Mouse (Mus musculus) kidney, postnatal 4 days (tissue): ENCODE data around the gene Btbd35f20.
"Not testable (repeated sequence)": the region's sequence is repeated elsewhere in the genome, so short reads cannot be mapped to it uniquely, and the experiment has no call there.

ENCODE experiments used
- DNase-seq, 2 experiments: peaks; one replicate each; pipeline ENCODE4 v3.0.0; 2021; ENCODE audit warnings: mixed read lengths in 2 of 2

The Btbd35f20 gene

GRCm38 (mm10) chrX:4291145-4291544 is at the start of gene Btbd35f20:
Gene Btbd35f20 (minus strand): TSS chrX:4291245.
- not testable (repeated sequence) for DNase-seq
